Mouse (Mus musculus) Patski (cell line): Measurements from ENCODE around the gene Ttc21a. TPM values are rescaled to one million over a fixed set of nuclear protein-coding genes. Genes with fewer than 3 reads are reported as not detected.

Experiments
- ATAC-seq: fragments of 100-300 bp; one replicate; pipeline ENCODE4 v1.8.0; 2021
- CTCF ChIA-PET: fragments of 350-600 bp; sonication (Branson Sonifier 250); formaldehyde crosslinking; loops from one replicate; lab custom pipeline; 2022; ENCODE audit warnings: inconsistent platforms; lab: Charles Lee
- POLR2A ChIA-PET: fragments of 350-600 bp; sonication (Branson Sonifier 250); formaldehyde crosslinking; loops from one replicate; lab custom pipeline; 2022; ENCODE audit warnings: antibody characterized with exemption, inconsistent platforms; lab: Charles Lee
- DNase-seq: peaks from one replicate; pipeline ENCODE4 v3.0.0-alpha.2; 2011; ENCODE audit warnings: low read depth, low spot score
- H3K27me3 ChIP-seq: fragments of 371-371 bp; one replicate; pipeline ENCODE4 v1.5.1; 2021
- CTCF ChIP-seq: fragments of 100-300 bp; IDR thresholded peaks from one replicate; pipeline ENCODE4 v1.5.1; 2021
- in situ Hi-C: fragments of 300-500 bp; cut with MboI; formaldehyde crosslinking; loops from 3 replicates; pipeline ENCODE4 v1.11.1; 2018; ENCODE audit warnings: low pct_unique_long_range_greater_than_20kb, mixed read lengths
- polyA plus RNA-seq: library from polyadenylated mRNA; unstranded; gene quantifications from one replicate; pipeline ENCODE4 v1.2.3, GENCODE M21; 2021

Gene Ttc21a
- polyA plus RNA-seq, 1 experiment from 2014 or later: 0.64 TPM

DNA sequence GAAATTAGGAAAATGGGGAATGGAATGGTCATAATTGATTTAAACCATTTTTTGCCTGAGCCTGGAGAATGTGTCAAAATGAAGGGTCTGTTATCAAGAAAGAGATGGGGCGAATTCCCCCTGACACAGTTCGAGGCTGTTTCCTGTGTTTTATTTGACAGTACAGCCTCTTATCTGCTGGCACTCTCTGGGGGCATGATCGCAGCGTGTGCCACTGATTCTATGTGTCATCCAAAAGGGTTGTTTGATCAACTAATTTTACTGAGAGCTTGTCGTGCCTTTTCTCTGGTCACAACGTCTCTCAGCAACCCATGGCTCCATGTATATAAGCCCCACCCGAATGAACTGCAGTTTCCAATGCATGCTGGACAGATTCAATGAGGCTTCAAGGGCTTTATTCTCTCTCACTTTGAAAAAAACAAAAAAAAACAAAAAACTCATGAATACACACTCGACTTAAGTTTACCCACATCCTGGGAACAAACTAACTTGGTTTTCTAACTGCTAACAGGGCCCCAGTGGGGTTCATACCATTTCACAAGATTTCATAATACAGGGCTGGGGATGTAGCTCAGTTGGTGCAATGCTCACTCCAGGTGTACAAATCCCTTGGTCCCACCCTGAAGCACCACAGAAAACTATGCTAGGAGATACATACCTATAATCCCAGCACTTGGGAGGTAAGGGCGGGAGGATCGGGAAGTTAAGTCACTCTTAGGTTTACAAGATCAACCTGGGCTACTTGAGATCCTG, 55.9 kb downstream of the Ttc21a start:
- ATAC-seq (no peak), DNase-seq (no peak)
- no peak for TF ChIP-seq CTCF
- in situ Hi-C loops: no loop called here
- ChIA-PET POLR2A (no interaction called here), CTCF (interaction anchor here (1.1 kb wide), 1 partner anchor 13 kb away, joined by 3 read pairs; no protein-coding TSS in a partner anchor)
- H3K27me3 ChIP-seq: no peaks in the 10 kb centered on the region

- TF ChIP-seq CTCF: no peak
- H3K27me3 ChIP-seq: no peaks in the 10 kb centered on the region
- CTCF ChIA-PET: no interaction called here
- ATAC-seq: no peak
- POLR2A ChIA-PET: interaction anchor here (0.7 kb wide), 2 partner anchors 14 to 81 kb away, joined by 3 read pairs; no protein-coding TSS in a partner anchor
- no peak for DNase-seq
- in situ Hi-C loops: no loop called here
Observed at GRCm38 (mm10) chr9:119994207-119994606, 56.8 kb downstream of the Ttc21a start.

GRCm38 (mm10) chr9:119996080-119996479, 58.7 kb downstream of the Ttc21a start:
- no peak for TF ChIP-seq CTCF
- POLR2A ChIA-PET: no interaction called here
- DNase-seq (no peak), ATAC-seq (no peak)
- no peaks in the 10 kb centered on the region for H3K27me3 ChIP-seq
- CTCF ChIA-PET: no interaction called here
- in situ Hi-C loops: no loop called here

- in situ Hi-C loops: no loop called here
Observed at GRCm38 (mm10) chr9:119998776-119999175, 61.4 kb downstream of the Ttc21a start.

DNA sequence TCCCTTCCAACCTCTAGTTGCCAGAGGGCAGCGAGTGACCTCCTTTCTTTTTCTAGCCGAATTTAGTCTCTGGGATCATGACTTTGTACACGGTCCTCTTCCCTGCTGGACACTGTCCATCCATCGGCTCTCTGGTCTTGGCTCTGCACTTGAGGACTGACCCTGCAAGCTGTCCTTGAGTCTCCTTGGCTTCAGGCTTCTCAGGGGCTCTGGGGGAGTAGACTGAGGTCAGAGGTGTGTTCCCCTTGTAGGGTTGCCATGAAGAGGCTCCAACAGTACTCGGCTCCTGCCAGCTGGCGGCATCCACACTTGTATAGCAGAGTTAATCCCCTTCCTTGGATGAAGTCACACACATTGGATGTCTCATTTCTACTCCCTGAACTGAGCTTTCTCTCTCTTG, 62.2 kb downstream of the Ttc21a start:
- no peaks in the 10 kb centered on the region for H3K27me3 ChIP-seq
- ChIA-PET CTCF (interaction anchor here (1.0 to 1.7 kb wide), 3 partner anchors 9 to 15 kb away, joined by 3 read pairs; partner anchors contain the start of gene Csrnp1), POLR2A (no interaction called here)
- no peak for TF ChIP-seq CTCF
- ATAC-seq: no peak
- no peak for DNase-seq
- in situ Hi-C loops: no loop called here

More at GRCm38 (mm10) chr9:119998776-119999175, 61.4 kb downstream of the Ttc21a start:
- no peak for TF ChIP-seq CTCF
- ChIA-PET POLR2A (no interaction called here), CTCF (interaction anchor here (1.0 to 1.7 kb wide), 2 partner anchors 9 to 14 kb away, joined by 3 read pairs; partner anchors contain the start of gene Csrnp1)
- H3K27me3 ChIP-seq: no peaks in the 10 kb centered on the region
- no peak for ATAC-seq
- no peak for DNase-seq

DNA sequence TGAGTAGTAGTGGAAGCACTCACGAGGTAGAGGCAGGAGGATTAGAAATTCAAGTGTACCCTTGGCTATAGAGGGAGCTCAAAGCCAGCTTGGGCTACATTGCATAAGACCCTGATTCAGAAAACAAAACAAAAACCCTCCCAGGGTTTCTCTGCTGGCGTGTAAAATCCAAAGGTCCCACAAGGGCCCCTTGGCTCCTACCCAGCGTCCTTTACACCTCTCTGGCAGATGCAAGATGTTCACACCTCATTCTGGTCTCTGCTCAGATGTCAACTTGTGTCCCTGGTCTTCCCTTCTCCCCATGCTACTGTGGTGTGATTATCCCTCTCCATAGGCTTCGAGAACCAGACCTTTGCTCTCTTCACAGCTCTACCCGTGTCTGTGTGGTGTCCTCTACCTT, 63.4 kb downstream of the Ttc21a start:
- ChIA-PET POLR2A (no interaction called here), CTCF (interaction anchor here (0.7 to 1.1 kb wide), 2 partner anchors 8 to 11 kb away, joined by 3 read pairs; no protein-coding TSS in a partner anchor)
- ATAC-seq (no peak), DNase-seq (no peak)
- in situ Hi-C loops: no loop called here
- H3K27me3 ChIP-seq: no peaks in the 10 kb centered on the region
- TF ChIP-seq CTCF: no peak

DNA sequence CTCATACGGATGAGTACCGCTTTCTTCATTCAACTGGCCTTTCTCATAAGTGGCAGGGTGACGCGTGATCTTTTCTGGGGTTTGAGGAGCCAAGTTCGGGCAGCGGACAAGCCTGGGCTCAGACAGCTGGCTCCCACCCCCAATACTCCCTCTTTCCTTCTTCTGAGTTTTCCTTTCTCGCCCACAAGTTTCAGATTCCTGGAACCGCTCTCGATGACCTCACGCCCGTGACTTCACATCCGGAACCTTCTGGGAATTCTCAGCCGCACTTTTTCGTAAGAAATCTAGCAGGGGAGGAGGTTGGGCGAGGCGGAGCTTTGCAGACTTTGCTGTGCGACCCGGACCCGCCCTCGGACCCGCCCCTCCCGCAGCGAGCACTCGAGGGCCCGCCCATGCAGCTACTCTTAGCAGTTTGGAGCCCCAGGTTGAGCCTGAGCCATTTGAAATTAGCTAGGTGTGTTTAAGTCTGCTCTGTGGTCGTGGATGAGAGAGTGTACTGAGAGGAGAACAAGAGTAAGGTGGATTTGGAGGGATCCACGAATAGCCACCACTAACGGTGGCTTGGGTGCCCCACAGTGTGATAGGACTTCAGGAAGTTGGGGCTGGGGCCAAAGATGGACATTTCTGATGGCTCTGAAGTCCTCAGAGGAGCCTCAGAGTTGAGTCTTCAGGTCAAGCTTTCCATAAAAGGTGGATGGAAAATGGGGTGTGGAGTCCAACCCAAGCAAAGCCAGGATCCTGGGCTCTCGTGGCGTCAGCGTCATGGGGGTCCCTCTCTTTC, 64.7 kb downstream of the Ttc21a start:
- in situ Hi-C loops: no loop called here
- peak; percentile 87 for ATAC-seq

DNA sequence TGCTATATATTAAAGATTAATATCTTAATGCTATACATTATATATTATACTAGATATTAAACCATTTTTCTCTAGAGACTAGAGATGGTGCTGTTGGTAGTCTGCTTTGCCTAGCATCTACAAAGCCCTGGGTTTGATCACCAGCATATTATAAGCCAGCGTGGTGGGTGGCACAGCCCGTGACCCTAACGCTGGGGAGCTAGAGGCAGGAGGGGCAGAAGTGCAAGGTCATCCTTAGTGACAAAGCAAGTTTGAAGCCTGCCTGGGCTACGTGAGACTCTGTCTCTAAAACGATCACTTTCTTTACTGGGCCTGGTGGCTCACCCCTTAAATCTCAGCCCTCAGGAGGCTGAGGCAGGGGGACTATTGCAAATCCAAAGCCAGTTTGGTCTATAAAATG, 65.5 kb downstream of the Ttc21a start:
- H3K27me3 ChIP-seq: no peaks in the 10 kb centered on the region

More for the DNA sequence above, 64.7 kb downstream of the Ttc21a start:
- ChIA-PET POLR2A (interaction anchor here (0.9 kb wide), 2 partner anchors 9 to 24 kb away, joined by 3 read pairs; no protein-coding TSS in a partner anchor), CTCF (no interaction called here)
- no peak for DNase-seq
- H3K27me3 ChIP-seq: no peaks in the 10 kb centered on the region
- no peak for TF ChIP-seq CTCF

DNA sequence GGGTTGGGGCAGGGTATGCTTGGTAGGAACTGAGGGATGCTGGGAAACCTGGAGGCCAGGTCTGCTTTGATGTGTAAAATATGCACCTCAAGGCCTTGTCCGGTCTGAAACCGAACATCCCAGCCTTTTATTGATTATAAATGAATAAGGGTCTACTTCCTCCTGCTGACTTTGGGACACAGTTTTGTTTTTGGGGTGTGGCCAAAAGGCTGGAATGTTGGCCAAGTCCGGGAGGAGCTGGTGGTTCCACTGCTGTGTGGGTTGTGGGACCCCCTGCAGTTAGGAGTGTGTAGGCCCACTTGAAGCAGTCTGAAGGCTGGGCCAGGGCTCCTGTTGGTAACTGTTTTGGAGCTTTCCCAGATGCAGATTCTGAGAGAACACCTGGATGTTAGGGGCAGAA, 68.5 kb downstream of the Ttc21a start:
- ATAC-seq (no peak), DNase-seq (no peak)
- in situ Hi-C loops: no loop called here
- ChIA-PET POLR2A (no interaction called here), CTCF (no interaction called here)
- no peaks in the 10 kb centered on the region for H3K27me3 ChIP-seq
- TF ChIP-seq CTCF: no peak

More for the DNA sequence above, 65.5 kb downstream of the Ttc21a start:
- ChIA-PET POLR2A (no interaction called here), CTCF (no interaction called here)
- DNase-seq (no peak), ATAC-seq (no peak)
- in situ Hi-C loops: no loop called here
- no peak for TF ChIP-seq CTCF

DNA sequence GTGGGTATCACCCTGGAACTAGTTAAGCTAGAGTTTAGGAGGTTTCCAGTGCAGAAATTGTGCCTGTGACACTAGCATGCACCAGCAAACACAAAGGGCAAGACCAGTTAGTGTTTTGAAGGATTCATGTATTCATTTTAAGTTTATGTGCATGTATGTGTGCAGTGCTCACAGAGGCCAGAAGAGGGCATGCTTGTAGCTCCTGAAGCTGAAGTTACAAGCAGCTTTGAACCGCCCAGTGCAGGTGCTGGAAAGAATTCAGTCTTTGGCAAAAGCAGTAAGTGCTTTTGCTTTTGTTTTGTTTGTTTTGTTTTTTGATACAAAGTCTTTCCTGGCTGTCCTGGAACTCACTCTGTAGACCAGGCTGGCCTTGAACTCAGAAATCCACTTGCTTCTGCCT, 70.4 kb downstream of the Ttc21a start:
- ATAC-seq (no peak), DNase-seq (no peak)
- CTCF ChIA-PET: interaction anchor here (0.9 kb wide), 1 partner anchor 8 kb away, joined by 3 read pairs; no protein-coding TSS in a partner anchor
- no peak for TF ChIP-seq CTCF
- in situ Hi-C loops: no loop called here
- POLR2A ChIA-PET: no interaction called here
- H3K27me3 ChIP-seq: no peaks in the 10 kb centered on the region
